Mouse (Mus musculus): Measurements from ENCODE around the gene Thsd4. TPM values are rescaled to one million over a fixed set of nuclear protein-coding genes. Genes with fewer than 3 reads are reported as not detected.
A peak's percentile ranks its signal among the peaks of the same experiment; 100 is the strongest.
"Not testable (repeated sequence)": the region's sequence is repeated elsewhere in the genome, so short reads cannot be mapped to it uniquely, and the experiment has no call there.

The Thsd4 gene
- polyA plus RNA-seq, 1 experiment = 2.6 TPM

GRCm38 (mm10) chr9:59965046-59965445, 556.8 kb downstream of the Thsd4 start:
- TF ChIP-seq CTCF (IDR thresholded peaks at IDR 0.05; ENCODE audit: extremely low read depth, insufficient read depth, low read length) (no peak), POLR2A (IDR thresholded peaks at IDR 0.05; ENCODE audit: extremely low read depth, insufficient read depth, low read length) (no peak)
- Histone ChIP-seq H3K4me3 (ENCODE audit: insufficient read depth, low read length) (no peak overlapping the region), H3K27ac (ENCODE audit: insufficient read depth, low read length) (no peak overlapping the region), H3K4me1 (ENCODE audit: control insufficient read depth, insufficient read depth, low read length) (peaks cover 2% of the 10 kb centered on the region; the same call in 1 of the 2 replicates)

GRCm38 (mm10) chr9:59964367-59964766, 557.5 kb downstream of the Thsd4 start:
- no peak overlapping the region for H3K27ac ChIP-seq (ENCODE audit: insufficient read depth, low read length)
- H3K4me3 ChIP-seq (ENCODE audit: insufficient read depth, low read length) = no peak overlapping the region
- TF ChIP-seq CTCF (IDR thresholded peaks at IDR 0.05; ENCODE audit: extremely low read depth, insufficient read depth, low read length) = no peak
- TF ChIP-seq POLR2A (IDR thresholded peaks at IDR 0.05; ENCODE audit: extremely low read depth, insufficient read depth, low read length) = no peak
- peaks cover 2% of the 10 kb centered on the region; the same call in 1 of the 2 replicates for H3K4me1 ChIP-seq (ENCODE audit: control insufficient read depth, insufficient read depth, low read length)

- Histone ChIP-seq H3K27ac (ENCODE audit: insufficient read depth, low read length) (no peak overlapping the region), H3K4me1 (ENCODE audit: control insufficient read depth, insufficient read depth, low read length) (peaks cover 2% of the 10 kb centered on the region; the same call in 1 of the 2 replicates), H3K4me3 (ENCODE audit: insufficient read depth, low read length) (no peak overlapping the region)
- TF ChIP-seq POLR2A (IDR thresholded peaks at IDR 0.05; ENCODE audit: extremely low read depth, insufficient read depth, low read length) (no peak), CTCF (IDR thresholded peaks at IDR 0.05; ENCODE audit: extremely low read depth, insufficient read depth, low read length) (no peak)
Measured at GRCm38 (mm10) chr9:59961201-59961955, 560.5 kb downstream of the Thsd4 start.

GRCm38 (mm10) chr9:59960559-59960958, 561.3 kb downstream of the Thsd4 start, which contains the start of gene Nr2e3:
Gene Nr2e3, minus strand, starts transcription at chr9:59960659.
- peaks cover 2% of the 10 kb centered on the region; the same call in 1 of the 2 replicates for H3K4me1 ChIP-seq (ENCODE audit: control insufficient read depth, insufficient read depth, low read length)
- TF ChIP-seq POLR2A (IDR thresholded peaks at IDR 0.05; ENCODE audit: extremely low read depth, insufficient read depth, low read length) (no peak), CTCF (IDR thresholded peaks at IDR 0.05; ENCODE audit: extremely low read depth, insufficient read depth, low read length) (no peak)

GRCm38 (mm10) chr9:59959276-59959675, 562.6 kb downstream of the Thsd4 start:
- peak; percentile 69 for TF ChIP-seq CTCF (IDR thresholded peaks at IDR 0.05; ENCODE audit: extremely low read depth, insufficient read depth, low read length)
- TF ChIP-seq POLR2A (IDR thresholded peaks at IDR 0.05; ENCODE audit: extremely low read depth, insufficient read depth, low read length) = no peak
- Histone ChIP-seq H3K27ac (ENCODE audit: insufficient read depth, low read length) (no peak overlapping the region), H3K4me3 (ENCODE audit: insufficient read depth, low read length) (no peak overlapping the region), H3K4me1 (ENCODE audit: control insufficient read depth, insufficient read depth, low read length) (no peaks in the 10 kb centered on the region)

More at GRCm38 (mm10) chr9:59960559-59960958, 561.3 kb downstream of the Thsd4 start, which contains the start of gene Nr2e3:
- H3K27ac ChIP-seq (ENCODE audit: insufficient read depth, low read length) = no peak within 1 kb of the TSS
- H3K4me3 ChIP-seq (ENCODE audit: insufficient read depth, low read length) = no peak within 1 kb of the TSS

GRCm38 (mm10) chr9:59958115-59958514, 563.7 kb downstream of the Thsd4 start:
- H3K4me1 ChIP-seq (ENCODE audit: control insufficient read depth, insufficient read depth, low read length); H3K27ac ChIP-seq (ENCODE audit: insufficient read depth, low read length); H3K4me3 ChIP-seq (ENCODE audit: insufficient read depth, low read length): not testable (repeated sequence)

GRCm38 (mm10) chr9:59956496-59956895, 565.4 kb downstream of the Thsd4 start:
- Histone ChIP-seq H3K4me1 (ENCODE audit: control insufficient read depth, insufficient read depth, low read length) (no peaks in the 10 kb centered on the region), H3K4me3 (ENCODE audit: insufficient read depth, low read length) (no peak overlapping the region), H3K27ac (ENCODE audit: insufficient read depth, low read length) (no peak overlapping the region)
- TF ChIP-seq POLR2A (IDR thresholded peaks at IDR 0.05; ENCODE audit: extremely low read depth, insufficient read depth, low read length) (no peak), CTCF (IDR thresholded peaks at IDR 0.05; ENCODE audit: extremely low read depth, insufficient read depth, low read length) (no peak)

- no peak for TF ChIP-seq CTCF (IDR thresholded peaks at IDR 0.05; ENCODE audit: extremely low read depth, insufficient read depth, low read length)
- no peak for TF ChIP-seq POLR2A (IDR thresholded peaks at IDR 0.05; ENCODE audit: extremely low read depth, insufficient read depth, low read length)
- Histone ChIP-seq H3K4me1 (ENCODE audit: control insufficient read depth, insufficient read depth, low read length) (no peaks in the 10 kb centered on the region), H3K4me3 (ENCODE audit: insufficient read depth, low read length) (no peak overlapping the region), H3K27ac (ENCODE audit: insufficient read depth, low read length) (no peak overlapping the region)
Measured at GRCm38 (mm10) chr9:59955692-59956091, 566.2 kb downstream of the Thsd4 start.

- H3K4me1 ChIP-seq (ENCODE audit: control insufficient read depth, insufficient read depth, low read length) = no peaks in the 10 kb centered on the region
- no peak for TF ChIP-seq POLR2A (IDR thresholded peaks at IDR 0.05; ENCODE audit: extremely low read depth, insufficient read depth, low read length)
- TF ChIP-seq CTCF (IDR thresholded peaks at IDR 0.05; ENCODE audit: extremely low read depth, insufficient read depth, low read length) = no peak
- no peak overlapping the region for H3K4me3 ChIP-seq (ENCODE audit: insufficient read depth, low read length)
- no peak overlapping the region for H3K27ac ChIP-seq (ENCODE audit: insufficient read depth, low read length)
Measured at GRCm38 (mm10) chr9:59955199-59955598, 566.6 kb downstream of the Thsd4 start.

- H3K4me3 ChIP-seq (ENCODE audit: insufficient read depth, low read length) = no peak overlapping the region
- H3K27ac ChIP-seq (ENCODE audit: insufficient read depth, low read length) = no peak overlapping the region
- H3K4me1 ChIP-seq (ENCODE audit: control insufficient read depth, insufficient read depth, low read length) = no peaks in the 10 kb centered on the region
- TF ChIP-seq POLR2A (IDR thresholded peaks at IDR 0.05; ENCODE audit: extremely low read depth, insufficient read depth, low read length) = no peak
- TF ChIP-seq CTCF (IDR thresholded peaks at IDR 0.05; ENCODE audit: extremely low read depth, insufficient read depth, low read length) = no peak
Measured at GRCm38 (mm10) chr9:59953556-59953955, 568.3 kb downstream of the Thsd4 start.

Measured in cortical plate, adult 2 months (tissue).